In genomic region chr7:141413331-141413730, GRCm38 (mm10) we compare ENCODE assay signal across 7 mouse cellular contexts. TPM values are rescaled to one million over a fixed set of nuclear protein-coding genes. Genes with fewer than 3 reads are reported as not detected.
A peak's percentile ranks its signal among the peaks of the same experiment; 100 is the strongest.
DNase-seq lines count a peak whose midpoint lies in the region; ATAC-seq and TF ChIP-seq lines count a peak whose summit lies in the region.

No protein-coding gene starts in this region.

- whole genome bisulfite sequencing in lung, embryonic 14.5 days: 2% methylated on average over 16 of the region's 16 CpGs
- WGBS in forebrain, embryonic 16.5 days: 1% methylated on average over 16 of the region's 16 CpGs
- 3% methylated on average over 16 of the region's 16 CpGs for WGBS in liver, embryonic 14.5 days (ENCODE audit: insufficient replicate concordance)

- H3K4me3 ChIP-seq in lung, embryonic 14.5 days (ENCODE audit: low read depth, low read length): peak overlapping the region; percentile 77
- peak overlapping the region; percentile 82 for H3K4me3 ChIP-seq in brown adipose tissue, adult 24 weeks (ENCODE audit: insufficient read depth, low read depth, low read length)
- peak overlapping the region; percentile 88 for H3K4me3 ChIP-seq in forebrain, embryonic 16.5 days (replicated peaks; ENCODE audit: low read length)
- peak overlapping the region; percentile 84 to 89 for H3K4me3 ChIP-seq in liver, embryonic 14.5 days (ENCODE audit: insufficient read depth in 1 of 2, low read depth in 2 of 2, low read length in 2 of 2)

- ATAC-seq in lung, embryonic 14.5 days (ENCODE audit: insufficient read depth): peak; percentile 4; the same call in 1 of the 2 replicates
- no peak; the same call in 1 of the 2 replicates for ATAC-seq in forebrain, embryonic 16.5 days
- peak; percentile 10; the same call in 1 of the 2 replicates for ATAC-seq in liver, embryonic 14.5 days (ENCODE audit: insufficient read depth)

- H3K9me3 ChIP-seq in lung, embryonic 14.5 days (ENCODE audit: low read depth, low read length): no peaks in the 10 kb centered on the region
- no peaks in the 10 kb centered on the region for H3K9me3 ChIP-seq in forebrain, embryonic 16.5 days (ENCODE audit: control insufficient read depth, low read length)
- H3K9me3 ChIP-seq in liver, embryonic 14.5 days (ENCODE audit: control insufficient read depth, low read length): no peaks in the 10 kb centered on the region

- no peak for TF ChIP-seq CTCF in lung, embryonic 14.5 days (IDR thresholded peaks at IDR 0.05; ENCODE audit: low read depth)
- TF ChIP-seq CTCF in liver, embryonic 14.5 days (IDR thresholded peaks at IDR 0.05; ENCODE audit: low read depth): no peak

- H3K9ac ChIP-seq in lung, embryonic 14.5 days: peak overlapping the region; percentile 81
- H3K9ac ChIP-seq in forebrain, embryonic 16.5 days (replicated peaks; ENCODE audit: low read depth, low read length): peak overlapping the region; percentile 92
- H3K9ac ChIP-seq in liver, embryonic 14.5 days (replicated peaks): peak overlapping the region; percentile 90

- no peaks in the 10 kb centered on the region for H3K27me3 ChIP-seq in lung, embryonic 14.5 days (ENCODE audit: insufficient read depth, low read length)
- H3K27me3 ChIP-seq in forebrain, embryonic 16.5 days (replicated peaks; ENCODE audit: control insufficient read depth, insufficient read depth, low read length): no peaks in the 10 kb centered on the region
- H3K27me3 ChIP-seq in liver, embryonic 14.5 days (ENCODE audit: control insufficient read depth, insufficient read depth, low read length): no peaks in the 10 kb centered on the region

- H3K36me3 ChIP-seq in lung, embryonic 14.5 days (ENCODE audit: insufficient read depth): peaks cover 29% of the 10 kb centered on the region
- no peaks in the 10 kb centered on the region; the same call in 1 of the 2 replicates for H3K36me3 ChIP-seq in forebrain, embryonic 16.5 days (ENCODE audit: control insufficient read depth, insufficient read depth)
- H3K36me3 ChIP-seq in liver, embryonic 14.5 days (replicated peaks; ENCODE audit: control insufficient read depth, insufficient read depth, low read depth): peaks cover 2% of the 10 kb centered on the region; the same call in 1 of the 2 replicates

- DNase-seq in lung, embryonic 14.5 days: peak; percentile 30
- no peak for DNase-seq in lung, postnatal 25 days (ENCODE audit: low spot score)
- DNase-seq in liver, embryonic 14.5 days (ENCODE audit: low read depth in 3 of 3, low spot score in 3 of 3): no peak
- no peak for DNase-seq in frontal cortex, adult 2 months (ENCODE audit: extremely low spot score in 1 of 2, low spot score in 1 of 2)
- DNase-seq in T-cell, adult 2 months (ENCODE audit: low spot score): no peak

- H3K27ac ChIP-seq in lung, embryonic 14.5 days (ENCODE audit: low read depth): peak overlapping the region; percentile 75
- peak overlapping the region; percentile 60 for H3K27ac ChIP-seq in brown adipose tissue, adult 24 weeks (replicated peaks; ENCODE audit: low read depth, low read length)
- peak overlapping the region; percentile 76 for H3K27ac ChIP-seq in forebrain, embryonic 16.5 days (ENCODE audit: low read length)
- peak overlapping the region; percentile 72 for H3K27ac ChIP-seq in liver, embryonic 14.5 days

- peaks cover 4% of the 10 kb centered on the region; the same call in 1 of the 2 replicates for H3K4me1 ChIP-seq in lung, embryonic 14.5 days (ENCODE audit: insufficient read depth)
- H3K4me1 ChIP-seq in brown adipose tissue, adult 24 weeks (ENCODE audit: control insufficient read depth, insufficient read depth, insufficient read length, low read length): no peaks in the 10 kb centered on the region
- peaks cover 12% of the 10 kb centered on the region for H3K4me1 ChIP-seq in forebrain, embryonic 16.5 days (replicated peaks; ENCODE audit: control insufficient read depth, insufficient read depth, low read length)
- peaks cover 11 to 14% of the 10 kb centered on the region in 2 experiments for H3K4me1 ChIP-seq in liver, embryonic 14.5 days (replicated peaks; ENCODE audit: control insufficient read depth in 2 of 2, insufficient read depth in 2 of 2, low read length in 1 of 2)

- peak overlapping the region; percentile 92 for H3K4me2 ChIP-seq in lung, embryonic 14.5 days
- H3K4me2 ChIP-seq in forebrain, embryonic 16.5 days (ENCODE audit: low read length): peak overlapping the region; percentile 62
- peak overlapping the region; percentile 100 for H3K4me2 ChIP-seq in liver, embryonic 14.5 days (ENCODE audit: low read depth)

- TF ChIP-seq EP300 in liver, embryonic 14.5 days (IDR thresholded peaks at IDR 0.05; ENCODE audit: low read depth): no peak

RNA-seq across cellular contexts. Expression of gene Gatd1, which starts 0.6 kb away (rescaled TPM):
- polyA plus RNA-seq in lung, embryonic 14.5 days (2014; fragmentation: Nextera tagmentation; extraction: Ambion mirVana): 48.5 and 49.1 TPM in 2 replicates
- 19.9 and 23.3 TPM in 2 replicates for polyA plus RNA-seq in brown adipose tissue, adult 24 weeks (2012; ENCODE audit: insufficient read depth, insufficient read length, missing spikeins)
- 56.4 and 65.9 TPM in 2 replicates for polyA plus RNA-seq in forebrain, embryonic 16.5 days (2015; fragmentation: Nextera tagmentation; extraction: Ambion mirVana)
- polyA plus RNA-seq in liver, embryonic 14.5 days (2012; rRNA removed): 13.8 and 16.9 TPM in 2 replicates
- 8.7 and 10.3 TPM in 2 replicates for polyA plus RNA-seq in liver, embryonic 14.5 days (2014; fragmentation: Nextera tagmentation; extraction: Ambion mirVana)
- 49.9 and 55.6 TPM in 2 replicates for polyA plus RNA-seq in frontal cortex, adult 2 months (2012; rRNA removed)

RNA-seq across cellular contexts. Expression of gene Cend1, which starts 16.0 kb away (rescaled TPM):
- polyA plus RNA-seq in lung, embryonic 14.5 days (2014; fragmentation: Nextera tagmentation; extraction: Ambion mirVana): not detected in 2 replicates
- polyA plus RNA-seq in brown adipose tissue, adult 24 weeks (2012; ENCODE audit: insufficient read depth, insufficient read length, missing spikeins): 2.6 and 6.4 TPM in 2 replicates
- 52.4 and 70.3 TPM in 2 replicates for polyA plus RNA-seq in forebrain, embryonic 16.5 days (2015; fragmentation: Nextera tagmentation; extraction: Ambion mirVana)
- 0.09 TPM in 1 of 2 replicates, not detected in the other for polyA plus RNA-seq in liver, embryonic 14.5 days (2012; rRNA removed)
- not detected in 2 replicates for polyA plus RNA-seq in liver, embryonic 14.5 days (2014; fragmentation: Nextera tagmentation; extraction: Ambion mirVana)
- polyA plus RNA-seq in frontal cortex, adult 2 months (2012; rRNA removed): 204 and 235 TPM in 2 replicates

RNA-seq across cellular contexts. Expression of gene Taldo1, which starts 21.3 kb away (rescaled TPM):
- 241 and 257 TPM in 2 replicates for polyA plus RNA-seq in lung, embryonic 14.5 days (2014; fragmentation: Nextera tagmentation; extraction: Ambion mirVana)
- polyA plus RNA-seq in brown adipose tissue, adult 24 weeks (2012; ENCODE audit: insufficient read depth, insufficient read length, missing spikeins): 1,487 and 1,572 TPM in 2 replicates
- polyA plus RNA-seq in forebrain, embryonic 16.5 days (2015; fragmentation: Nextera tagmentation; extraction: Ambion mirVana): 342 and 375 TPM in 2 replicates
- polyA plus RNA-seq in liver, embryonic 14.5 days (2012; rRNA removed): 212 and 266 TPM in 2 replicates
- polyA plus RNA-seq in liver, embryonic 14.5 days (2014; fragmentation: Nextera tagmentation; extraction: Ambion mirVana): 427 and 428 TPM in 2 replicates
- polyA plus RNA-seq in frontal cortex, adult 2 months (2012; rRNA removed): 151 and 152 TPM in 2 replicates

RNA-seq across cellular contexts. Expression of gene Slc25a22, which starts 24.4 kb away (rescaled TPM):
- 27.6 and 30.1 TPM in 2 replicates for polyA plus RNA-seq in lung, embryonic 14.5 days (2014; fragmentation: Nextera tagmentation; extraction: Ambion mirVana)
- polyA plus RNA-seq in brown adipose tissue, adult 24 weeks (2012; ENCODE audit: insufficient read depth, insufficient read length, missing spikeins): 79.8 and 96.8 TPM in 2 replicates
- 88.4 and 111 TPM in 2 replicates for polyA plus RNA-seq in forebrain, embryonic 16.5 days (2015; fragmentation: Nextera tagmentation; extraction: Ambion mirVana)
- 19.6 and 23.8 TPM in 2 replicates for polyA plus RNA-seq in liver, embryonic 14.5 days (2012; rRNA removed)
- polyA plus RNA-seq in liver, embryonic 14.5 days (2014; fragmentation: Nextera tagmentation; extraction: Ambion mirVana): 11.0 and 13.5 TPM in 2 replicates
- polyA plus RNA-seq in frontal cortex, adult 2 months (2012; rRNA removed): 227 and 251 TPM in 2 replicates

RNA-seq across cellular contexts. Expression of gene Pidd1, which starts 30.5 kb away (rescaled TPM):
- polyA plus RNA-seq in lung, embryonic 14.5 days (2014; fragmentation: Nextera tagmentation; extraction: Ambion mirVana): 12.6 and 14.2 TPM in 2 replicates
- polyA plus RNA-seq in brown adipose tissue, adult 24 weeks (2012; ENCODE audit: insufficient read depth, insufficient read length, missing spikeins): 0.58 and 0.75 TPM in 2 replicates
- polyA plus RNA-seq in forebrain, embryonic 16.5 days (2015; fragmentation: Nextera tagmentation; extraction: Ambion mirVana): 7.9 and 9.9 TPM in 2 replicates
- 15.5 and 18.7 TPM in 2 replicates for polyA plus RNA-seq in liver, embryonic 14.5 days (2012; rRNA removed)
- 6.1 and 9.4 TPM in 2 replicates for polyA plus RNA-seq in liver, embryonic 14.5 days (2014; fragmentation: Nextera tagmentation; extraction: Ambion mirVana)
- 3.3 and 3.5 TPM in 2 replicates for polyA plus RNA-seq in frontal cortex, adult 2 months (2012; rRNA removed)
